Mouse (Mus musculus): ENCODE data around the gene Slc9a1. TPM values are rescaled to one million over a fixed set of nuclear protein-coding genes. Genes with fewer than 3 reads are reported as not detected.

Gene Slc9a1
- total RNA-seq, 2 experiments from 2014 or later, result 48.8 to 56.9 TPM

DNA sequence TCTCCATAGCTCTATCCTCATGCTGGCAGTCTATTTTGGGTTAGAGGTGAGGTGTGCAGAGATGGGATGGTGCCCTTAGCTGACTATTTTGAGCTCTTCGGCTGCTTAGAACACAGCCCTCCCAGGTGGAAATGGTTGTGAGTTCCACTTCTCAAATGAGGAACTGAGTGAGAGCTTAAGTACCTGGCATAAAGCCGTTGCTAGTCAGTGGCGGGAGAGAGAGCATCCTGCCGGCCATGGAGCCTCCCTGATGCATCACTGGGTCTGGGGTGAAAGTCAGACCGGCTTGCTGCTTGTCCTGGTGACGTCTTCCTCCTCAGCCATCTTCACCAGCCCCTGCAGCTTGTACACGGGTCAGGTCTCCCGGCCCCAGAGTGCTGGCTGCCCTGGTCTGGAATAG lies 28.5 kb downstream of the Slc9a1 start:
- intact Hi-C loops (cut with DNase I), result no loop called here
- no peak for DNase-seq (ENCODE audit: low spot score in 2 of 2)

DNA sequence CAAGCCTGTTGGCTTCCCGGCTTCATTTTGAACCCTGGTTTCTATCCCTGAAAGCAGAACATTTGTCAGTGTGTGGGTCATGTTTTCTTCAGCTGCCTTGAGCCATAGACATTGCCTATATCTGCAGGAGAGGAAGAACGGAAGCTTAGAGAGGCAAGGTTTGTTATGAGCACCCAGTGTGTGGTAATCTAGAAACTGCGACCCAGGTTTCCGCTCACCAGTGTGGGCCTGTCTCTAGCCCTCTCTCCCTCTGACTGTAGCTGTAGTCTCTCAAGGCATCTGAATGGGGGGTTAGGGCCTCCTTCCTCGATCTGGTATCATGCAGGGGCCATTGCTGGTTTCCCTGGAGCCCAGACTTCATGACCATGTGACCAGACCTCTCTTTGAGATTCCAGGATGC lies 29.1 kb downstream of the Slc9a1 start:
- DNase-seq (ENCODE audit: low spot score in 2 of 2), result no peak
- intact Hi-C loops (cut with DNase I), result no loop called here

DNA sequence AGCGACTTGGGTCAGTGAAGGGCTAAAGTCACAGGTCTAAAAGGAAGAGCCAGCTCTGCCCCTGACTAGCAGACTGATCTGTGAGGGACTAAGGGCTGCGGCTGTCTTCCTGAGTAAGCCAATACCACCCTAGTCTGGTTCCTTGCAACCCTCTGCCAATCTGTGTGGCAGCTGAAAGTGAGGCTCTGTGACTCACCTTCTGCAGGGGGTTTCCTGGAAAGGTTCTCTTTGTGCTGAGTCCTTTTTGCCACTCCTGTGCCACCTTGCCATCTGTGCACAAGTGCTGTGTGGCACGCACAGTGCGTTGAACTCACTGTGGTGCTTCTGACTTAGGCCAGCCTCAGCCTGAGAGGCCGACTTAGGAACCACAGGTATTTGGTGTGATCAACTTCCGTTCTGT lies 30.0 kb downstream of the Slc9a1 start:
- intact Hi-C loops (cut with DNase I), result no loop called here
- DNase-seq (ENCODE audit: low spot score in 2 of 2), result no peak

DNA sequence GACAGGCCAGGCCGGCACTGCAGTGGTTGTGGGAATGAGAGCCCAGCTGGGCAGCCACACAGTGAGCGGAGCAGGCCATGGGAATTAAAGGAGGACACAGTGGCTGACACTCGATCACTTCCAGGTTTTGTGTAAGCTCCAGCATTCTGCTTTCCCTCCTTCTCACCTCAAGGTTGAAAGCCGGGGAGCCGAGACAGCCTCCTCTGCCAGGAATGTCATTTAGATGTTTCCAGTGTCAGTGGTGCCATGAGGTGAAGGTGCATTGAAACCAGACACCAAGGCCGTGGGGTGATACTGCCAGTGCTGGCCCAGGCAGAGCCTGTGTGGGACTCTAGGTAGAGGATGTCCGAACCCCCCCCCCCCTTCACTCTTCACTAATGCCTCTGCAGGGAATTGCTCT lies 30.6 kb downstream of the Slc9a1 start:
- DNase-seq (ENCODE audit: low spot score in 2 of 2), result no peak
- intact Hi-C loops (cut with DNase I), result no loop called here

DNA sequence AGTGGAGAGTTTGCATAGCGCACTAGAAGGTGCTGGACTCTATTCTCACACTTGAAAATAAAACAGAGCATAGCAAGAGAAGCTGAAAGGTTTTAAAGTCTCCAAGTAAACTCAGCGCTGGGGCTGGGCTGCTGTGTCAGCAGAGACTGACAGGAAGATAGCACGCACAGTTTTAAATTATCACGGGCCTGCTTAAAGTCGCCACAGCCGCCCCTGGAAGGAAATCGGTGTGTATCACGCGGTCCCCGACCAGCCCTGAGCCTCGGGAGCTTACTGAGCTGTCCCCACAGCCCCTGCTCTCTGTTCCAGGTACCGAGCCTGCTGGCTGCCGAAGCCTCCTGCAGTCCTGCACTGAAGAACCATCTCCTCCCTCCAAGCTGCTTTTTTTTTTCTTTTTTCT lies 32.5 kb downstream of the Slc9a1 start:
- intact Hi-C loops (cut with DNase I), result no loop called here
- DNase-seq (ENCODE audit: low spot score in 2 of 2), result no peak

DNA sequence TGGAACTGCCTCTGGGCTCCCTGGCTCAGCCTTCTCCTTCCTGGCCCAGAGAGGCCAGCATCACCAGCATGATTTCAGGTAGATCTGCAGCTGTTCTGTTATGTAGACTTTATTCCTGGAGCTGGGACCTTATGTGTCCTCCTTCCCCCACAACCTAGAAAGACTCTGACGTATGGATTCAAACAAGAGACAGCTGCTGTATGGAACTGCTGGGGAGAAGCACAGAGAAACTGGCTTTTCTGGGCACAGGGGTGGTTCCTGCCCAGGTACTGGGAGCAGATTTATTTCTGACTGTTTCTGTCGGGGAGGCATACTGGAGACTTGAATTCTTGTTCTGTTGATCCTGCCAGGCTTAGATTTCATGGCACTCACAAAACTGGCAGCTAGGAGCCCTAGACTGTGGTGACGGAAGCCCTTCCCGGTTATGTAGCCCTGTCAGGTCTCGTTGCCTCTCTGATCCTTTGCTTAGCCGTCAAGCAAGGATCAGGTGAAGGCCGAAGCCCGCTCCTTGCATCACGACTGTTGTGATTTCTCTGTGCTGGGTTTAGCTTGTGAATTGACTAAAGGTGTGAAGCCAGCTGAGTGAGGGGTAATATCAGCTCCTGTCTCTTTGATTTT lies 34.2 kb downstream of the Slc9a1 start:
- intact Hi-C loops (cut with DNase I), result no loop called here
- no peak for DNase-seq (ENCODE audit: low spot score in 2 of 2)

DNA sequence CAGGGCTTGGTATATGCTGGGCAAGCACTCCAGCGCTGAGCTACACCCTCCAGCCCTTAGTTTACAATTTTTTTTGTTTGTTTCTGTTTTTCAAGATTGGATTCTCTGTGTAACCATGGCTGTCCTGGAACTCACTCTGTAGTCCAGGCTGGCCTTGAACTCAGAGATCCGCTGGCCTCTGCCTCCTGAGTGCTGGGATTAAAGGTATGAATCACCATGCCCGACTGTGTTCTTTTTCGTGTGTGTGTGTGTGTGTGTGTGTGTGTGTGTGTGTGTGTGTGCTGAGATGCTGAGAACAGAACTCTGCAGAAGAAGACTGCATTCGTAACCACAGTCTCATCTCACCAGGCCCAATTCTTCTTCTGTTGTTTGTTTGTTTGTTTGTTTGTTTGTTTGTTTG lies 34.8 kb downstream of the Slc9a1 start:
- DNase-seq (ENCODE audit: low spot score in 2 of 2), result no peak
- intact Hi-C loops (cut with DNase I), result no loop called here

DNA sequence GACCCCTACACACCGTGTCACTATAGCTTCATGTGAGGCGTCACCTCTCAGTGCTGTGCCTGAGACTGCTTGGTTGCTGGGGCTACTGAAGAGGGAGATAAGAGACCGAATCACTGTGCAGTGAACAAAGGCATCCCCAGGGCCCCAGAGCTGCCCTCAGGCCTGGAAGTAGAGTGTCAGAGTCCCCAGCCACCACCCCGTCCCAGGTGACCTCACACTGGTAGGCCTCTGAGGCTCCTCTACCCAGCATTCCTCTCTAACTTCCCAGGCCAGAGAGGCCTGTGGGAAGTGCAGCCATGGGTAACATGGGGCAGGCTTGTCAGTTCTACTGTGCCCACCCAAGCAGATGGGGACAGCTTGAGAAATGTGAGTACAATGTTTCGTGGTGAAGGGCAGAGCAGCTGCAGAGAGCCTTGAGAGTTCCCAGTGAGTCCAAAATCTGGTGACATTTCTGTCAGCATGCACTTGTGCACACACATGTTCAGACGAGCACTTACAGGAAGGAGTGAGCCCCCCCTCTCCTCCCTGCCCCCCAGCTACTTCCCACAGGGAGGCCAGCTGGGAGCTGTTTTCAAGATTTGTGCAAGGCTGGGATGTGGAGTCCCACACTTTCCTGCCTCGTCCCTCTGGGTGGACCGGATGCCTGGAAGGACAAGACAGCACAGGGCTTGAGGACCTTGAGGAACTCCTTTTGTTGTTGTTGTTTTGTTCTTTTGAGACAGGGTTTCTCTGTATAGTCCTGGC lies 37.0 kb downstream of the Slc9a1 start:
- intact Hi-C loops (cut with DNase I), result no loop called here
- DNase-seq (ENCODE audit: low spot score in 2 of 2), result no peak

DNA sequence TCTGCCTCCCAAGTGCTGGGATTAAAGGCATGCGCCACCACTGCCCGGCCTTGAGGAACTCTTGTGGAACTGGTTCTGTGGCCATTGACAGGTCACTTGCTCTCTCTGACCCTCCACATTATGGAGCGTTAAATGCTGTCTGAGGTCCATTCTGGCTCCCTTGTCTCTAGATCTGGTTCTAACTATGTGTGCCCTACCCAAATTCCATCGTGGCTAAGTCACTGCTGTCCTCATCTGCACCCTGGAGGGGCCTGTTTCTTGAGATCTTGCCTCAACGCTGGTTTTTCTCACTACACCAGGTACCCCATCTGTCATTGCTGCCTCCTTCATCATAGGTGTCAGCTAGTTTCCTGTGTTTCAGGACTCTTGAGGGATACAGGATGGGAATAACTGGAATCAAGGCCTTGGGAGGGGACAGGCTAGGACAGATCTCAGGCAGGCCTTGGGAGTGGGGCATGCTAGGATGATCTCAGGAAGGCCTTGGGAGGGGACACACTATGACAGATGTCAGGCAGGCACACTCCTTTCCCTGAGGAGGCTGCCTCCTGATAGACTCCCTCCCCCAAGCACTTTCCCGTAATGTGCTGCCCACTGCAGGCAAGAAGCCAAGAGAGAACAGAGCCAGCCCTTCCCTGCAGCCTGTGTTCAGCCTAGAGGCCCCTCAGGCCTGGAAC lies 37.7 kb downstream of the Slc9a1 start:
- no peak for DNase-seq (ENCODE audit: low spot score in 2 of 2)
- intact Hi-C loops (cut with DNase I), result no loop called here

DNA sequence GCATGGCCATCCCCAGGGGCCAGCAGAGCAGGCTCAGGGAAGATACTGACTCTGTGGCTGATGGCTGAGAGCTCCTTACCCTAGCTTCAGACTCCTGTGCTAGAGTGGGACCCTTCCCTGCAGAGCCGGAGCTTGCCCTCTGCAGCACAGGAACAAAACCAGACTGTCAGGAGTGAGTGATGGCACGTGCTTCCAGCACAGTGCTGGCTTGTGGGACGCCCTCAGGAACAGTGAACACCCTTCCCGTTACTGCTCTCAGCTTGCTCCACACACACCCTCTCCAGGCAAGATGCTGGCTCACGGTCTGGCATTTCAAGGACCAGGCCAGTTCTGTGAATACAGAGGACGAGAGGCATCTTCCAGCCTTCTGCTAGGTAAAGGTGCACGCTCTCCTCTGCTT lies 38.5 kb downstream of the Slc9a1 start:
- DNase-seq (ENCODE audit: low spot score in 2 of 2), result no peak
- intact Hi-C loops (cut with DNase I), result no loop called here

DNA sequence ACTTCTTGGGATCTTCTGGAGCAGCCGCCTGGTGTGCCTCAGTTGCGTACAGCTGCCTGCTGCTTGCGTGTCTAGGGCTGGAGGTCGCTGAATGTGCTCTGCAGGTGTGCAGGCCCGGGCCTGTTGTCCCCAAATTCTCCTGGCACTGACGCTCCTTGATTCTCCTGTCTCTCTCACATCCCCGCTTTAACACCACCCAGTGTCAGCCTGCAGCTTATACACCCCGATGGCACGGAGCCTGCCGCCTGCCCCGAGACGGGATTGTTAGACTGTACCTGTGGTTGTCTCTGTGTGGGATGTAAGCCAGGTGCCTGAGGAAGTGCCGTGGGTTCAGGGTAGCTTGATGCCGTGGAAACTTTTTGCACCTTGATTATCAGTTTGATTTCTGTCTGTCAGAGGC lies 41.5 kb downstream of the Slc9a1 start:
- intact Hi-C loops (cut with DNase I), result no loop called here

DNA sequence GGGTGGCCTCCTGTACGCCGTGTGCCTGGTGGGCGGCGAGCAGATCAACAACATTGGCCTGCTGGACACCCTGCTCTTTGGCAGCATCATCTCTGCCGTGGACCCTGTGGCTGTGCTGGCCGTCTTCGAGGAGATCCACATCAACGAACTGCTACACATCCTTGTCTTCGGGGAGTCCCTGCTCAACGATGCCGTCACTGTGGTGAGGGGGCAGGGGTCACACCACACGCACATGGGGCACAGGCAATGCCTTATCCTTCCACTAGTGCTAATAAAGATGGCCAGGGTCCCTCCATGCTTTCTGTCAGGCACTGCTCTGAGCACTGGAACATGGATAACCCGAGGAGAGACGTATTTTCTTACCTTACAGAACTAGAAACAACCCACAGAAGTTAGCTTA lies 42.6 kb downstream of the Slc9a1 start:
- intact Hi-C loops (cut with DNase I), result no loop called here

More for the DNA sequence above, 41.5 kb downstream of the Slc9a1 start:
- DNase-seq (ENCODE audit: low spot score in 2 of 2), result no peak

DNA sequence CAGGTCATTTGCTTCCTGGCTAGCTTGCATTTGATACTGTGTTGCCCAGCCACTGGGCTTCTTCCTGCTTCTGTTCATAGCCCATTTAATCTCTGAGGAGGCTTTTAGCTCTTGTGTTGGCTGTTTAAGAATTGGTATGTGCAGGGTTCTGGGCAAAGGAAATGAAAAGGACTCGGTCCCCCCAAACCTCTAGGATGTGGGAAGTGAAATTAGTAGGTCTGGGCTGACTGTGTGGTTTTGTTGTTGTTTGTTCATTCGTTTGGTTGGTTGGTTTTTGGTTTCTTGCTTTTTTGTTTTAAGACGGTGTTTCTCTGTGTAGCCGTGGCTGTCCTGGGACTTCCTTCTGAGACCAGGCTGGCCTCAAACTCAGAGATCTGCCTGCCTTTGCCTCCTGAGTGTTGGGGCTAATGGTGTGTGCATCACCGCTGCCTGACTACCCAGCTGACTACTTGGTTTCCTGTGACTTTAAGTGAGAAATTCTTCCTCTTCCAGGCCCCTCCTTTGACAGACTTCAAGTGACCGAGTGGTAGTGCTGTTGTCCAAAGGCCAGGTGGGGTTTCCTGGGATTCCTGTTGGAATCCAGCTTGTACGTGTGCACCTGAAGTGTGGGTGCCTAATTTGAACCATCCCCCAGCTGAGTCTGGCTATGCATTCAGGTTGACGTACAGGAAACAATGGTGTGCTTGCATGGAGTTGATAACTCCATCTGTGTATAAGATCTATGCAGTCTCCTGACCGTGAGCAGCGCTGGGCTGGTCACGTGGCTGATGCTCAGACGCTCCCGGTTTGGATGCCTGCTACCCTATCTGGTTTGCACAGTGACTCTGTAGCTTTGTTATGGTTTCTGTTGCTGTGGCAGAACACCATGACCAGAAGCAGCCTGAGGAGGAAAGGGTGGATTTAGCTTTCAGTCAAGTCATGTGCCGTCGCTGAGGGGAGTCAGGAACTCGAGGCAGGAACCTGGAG lies 43.4 kb downstream of the Slc9a1 start:
- no peak for DNase-seq (ENCODE audit: low spot score in 2 of 2)
- intact Hi-C loops (cut with DNase I), result no loop called here

More for the DNA sequence above, 42.6 kb downstream of the Slc9a1 start:
- no peak for DNase-seq (ENCODE audit: low spot score in 2 of 2)

DNA sequence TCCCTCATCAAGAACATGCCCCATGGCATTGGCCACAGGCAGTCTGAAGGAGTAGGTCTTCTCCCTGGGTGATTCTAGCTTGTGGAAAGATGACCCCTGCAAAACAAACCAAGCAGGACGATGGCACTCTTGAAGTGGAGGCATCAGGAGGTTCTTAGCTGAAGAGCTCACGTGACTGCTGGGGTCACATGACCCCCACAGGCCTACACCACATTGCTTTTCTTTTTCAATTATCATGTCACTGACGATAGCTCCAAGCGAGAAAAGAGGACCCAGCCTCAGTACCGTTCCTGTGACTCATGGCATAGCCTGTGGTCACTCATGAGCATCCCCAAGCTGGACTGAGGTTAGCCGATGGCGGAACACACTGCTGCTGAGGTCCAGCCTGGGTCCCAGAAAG lies 44.1 kb downstream of the Slc9a1 start:
- DNase-seq (ENCODE audit: low spot score in 2 of 2), result no peak
- intact Hi-C loops (cut with DNase I), result no loop called here

DNA sequence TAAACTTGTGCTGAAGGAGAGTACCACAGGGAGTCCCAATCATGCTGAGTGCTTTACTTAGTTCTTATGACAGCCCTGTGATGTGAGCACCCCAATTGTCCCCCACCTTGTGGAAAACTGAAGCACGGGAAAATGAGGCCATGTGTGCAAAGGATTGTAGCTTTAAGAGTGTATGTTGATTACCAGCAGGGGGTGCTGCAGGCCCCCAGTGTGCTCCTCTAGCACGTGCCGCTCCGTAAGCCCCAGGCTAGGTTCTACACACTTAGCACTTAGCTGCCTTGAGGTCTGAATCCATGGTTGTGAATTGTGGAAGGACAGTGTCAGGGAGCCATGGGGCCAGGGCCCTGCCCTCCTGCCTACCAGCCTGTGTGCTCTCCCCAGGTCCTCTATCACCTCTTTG lies 45.4 kb downstream of the Slc9a1 start:
- no peak for DNase-seq (ENCODE audit: low spot score in 2 of 2)
- intact Hi-C loops (cut with DNase I), result loop anchor here (5.0 kb wide), 1 partner anchor 103 kb away; no protein-coding TSS in a partner anchor

DNA sequence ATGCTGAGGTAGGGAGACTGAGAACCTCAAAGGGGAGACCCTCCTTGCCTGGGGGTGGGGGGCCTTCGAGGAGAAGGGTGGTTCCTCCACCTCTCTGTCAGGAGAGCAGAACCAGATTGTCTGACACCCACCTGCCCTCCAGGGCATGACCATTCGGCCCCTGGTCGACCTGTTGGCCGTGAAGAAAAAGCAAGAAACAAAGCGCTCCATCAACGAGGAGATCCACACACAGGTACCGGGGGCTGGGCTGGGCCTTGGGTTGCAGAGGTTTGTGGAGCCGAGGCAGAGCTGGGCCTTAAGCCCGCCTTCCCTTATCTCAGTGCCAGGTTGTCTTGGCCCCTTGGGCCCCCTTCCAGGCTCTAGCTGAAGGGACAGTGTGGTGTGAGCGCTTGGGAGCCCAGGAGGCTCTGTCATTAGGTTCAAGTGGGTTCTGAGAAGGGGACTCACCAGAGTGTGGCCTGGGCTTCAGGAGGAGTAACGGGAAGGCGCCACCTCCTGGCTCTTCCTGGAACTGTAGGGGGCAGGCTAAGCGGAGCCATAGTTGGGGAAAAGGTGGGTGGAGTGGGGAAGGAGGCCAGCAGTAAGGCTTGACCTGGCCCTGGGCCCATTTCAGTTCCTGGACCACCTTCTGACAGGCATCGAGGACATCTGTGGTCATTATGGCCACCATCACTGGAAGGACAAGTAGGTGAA lies 50.0 kb downstream of the Slc9a1 start:
- no peak for DNase-seq (ENCODE audit: low spot score in 2 of 2)
- intact Hi-C loops (cut with DNase I), result loop anchor here (5.0 to 10.0 kb wide), 4 partner anchors 52 to 1185 kb away; partner anchors contain the start of gene Slc9a1

DNA sequence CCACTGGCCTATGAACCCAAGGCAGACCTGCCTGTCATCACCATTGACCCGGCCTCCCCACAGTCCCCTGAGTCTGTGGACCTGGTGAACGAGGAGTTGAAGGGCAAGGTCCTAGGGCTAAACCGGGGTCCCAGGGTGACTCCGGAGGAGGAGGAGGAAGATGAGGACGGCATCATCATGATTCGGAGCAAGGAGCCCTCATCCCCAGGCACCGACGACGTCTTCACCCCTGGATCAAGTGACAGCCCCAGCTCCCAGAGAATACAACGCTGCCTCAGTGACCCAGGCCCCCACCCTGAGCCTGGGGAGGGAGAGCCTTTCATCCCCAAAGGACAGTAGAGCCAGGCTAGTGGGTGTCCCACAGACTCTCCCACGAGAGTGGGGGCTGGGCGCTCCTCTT lies 52.5 kb downstream of the Slc9a1 start:
- DNase-seq (ENCODE audit: low spot score in 2 of 2), result no peak
- intact Hi-C loops (cut with DNase I), result loop anchor here (5.0 to 10.0 kb wide), 3 partner anchors 55 to 1183 kb away; partner anchors contain the start of gene Slc9a1

DNA sequence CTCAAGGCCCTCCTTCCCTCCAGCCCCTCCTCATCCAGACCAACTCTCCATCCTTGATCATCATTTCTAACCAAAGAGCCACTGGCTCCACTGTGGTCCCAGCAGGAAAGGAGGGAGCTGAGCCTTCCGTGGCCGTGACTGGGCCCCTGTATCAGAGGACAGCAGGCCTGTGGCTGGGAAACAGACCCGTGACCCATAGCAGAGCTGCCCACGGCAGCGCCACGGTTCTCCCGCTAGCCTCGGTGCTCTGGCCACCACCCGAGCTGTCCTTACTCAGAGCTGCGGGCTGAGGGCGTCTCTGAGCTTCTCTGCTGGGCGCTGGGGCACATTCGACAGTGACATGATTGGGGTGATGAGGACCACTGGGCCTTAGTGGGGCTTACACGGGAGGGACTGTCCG lies 53.1 kb downstream of the Slc9a1 start:
- intact Hi-C loops (cut with DNase I), result loop anchor here (5.0 to 10.0 kb wide), 3 partner anchors 55 to 1182 kb away; partner anchors contain the start of gene Slc9a1
- DNase-seq (ENCODE audit: low spot score in 2 of 2), result no peak

DNA sequence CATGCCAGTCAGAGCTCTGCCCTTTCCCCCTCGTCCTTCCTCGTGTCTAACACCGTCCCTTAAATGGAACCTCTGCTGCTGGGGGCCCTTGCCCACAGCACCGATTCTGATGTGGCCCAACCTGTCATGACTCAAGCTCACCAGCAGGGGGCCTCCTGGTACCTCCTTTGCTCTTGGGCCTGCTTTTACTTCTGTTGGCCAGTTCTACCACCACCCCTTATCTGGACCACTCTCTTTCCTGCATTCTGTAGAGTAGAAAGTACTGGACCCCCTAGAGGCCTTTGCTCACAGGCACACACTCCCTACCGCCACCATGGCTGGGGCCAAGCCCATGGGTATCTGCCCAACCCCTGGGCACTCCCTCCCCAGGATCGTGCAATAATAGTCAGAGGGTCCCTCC lies 53.6 kb downstream of the Slc9a1 start:
- intact Hi-C loops (cut with DNase I), result loop anchor here (5.0 to 10.0 kb wide), 3 partner anchors 56 to 1182 kb away; partner anchors contain the start of gene Slc9a1
- DNase-seq (ENCODE audit: low spot score in 2 of 2), result peak in 1 of 2 experiments; percentile 47
